Mouse (Mus musculus) right cerebral cortex, postnatal 14 days (tissue): Measurements from ENCODE around the gene Chka.

Experiments used
- DNase-seq: peaks from one replicate; pipeline ENCODE4 v3.0.0; 2022

Chka gene

DNA sequence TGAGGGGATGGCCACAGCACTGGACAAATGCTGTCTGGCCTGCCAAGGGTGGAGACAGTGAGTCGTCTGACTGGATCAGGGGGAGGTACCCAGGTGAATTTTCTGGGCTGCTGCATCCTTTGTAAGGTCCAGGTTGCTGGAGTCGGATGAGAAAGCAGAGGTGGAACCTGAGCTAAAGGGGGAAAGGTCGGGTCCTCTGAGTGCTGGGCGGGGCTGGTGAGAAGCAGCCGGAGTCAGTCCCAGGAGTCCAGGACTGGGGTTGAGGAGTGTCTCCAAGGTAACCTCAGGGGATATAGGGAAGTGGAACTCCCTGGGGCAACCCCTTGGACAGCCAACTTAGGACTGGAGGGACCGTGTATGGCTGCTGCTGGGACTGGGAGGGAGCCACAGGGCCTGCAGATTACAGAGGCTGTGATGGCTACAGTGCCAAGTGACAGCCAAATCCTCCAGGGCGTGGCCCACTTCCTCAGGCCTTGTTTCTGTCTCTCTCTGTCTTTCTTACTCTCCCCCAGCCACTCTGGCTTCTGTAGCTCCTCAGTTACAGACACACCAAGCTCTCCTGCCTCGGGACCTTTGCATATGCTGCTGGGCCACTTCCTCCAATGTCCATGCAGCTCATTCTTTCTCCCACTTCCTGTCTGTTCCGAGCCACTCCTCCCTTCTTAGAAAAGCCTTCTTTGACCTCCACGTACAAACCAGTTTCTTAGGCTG, 71.2 kb downstream of the Chka start:
- DNase-seq, result no peak

DNA sequence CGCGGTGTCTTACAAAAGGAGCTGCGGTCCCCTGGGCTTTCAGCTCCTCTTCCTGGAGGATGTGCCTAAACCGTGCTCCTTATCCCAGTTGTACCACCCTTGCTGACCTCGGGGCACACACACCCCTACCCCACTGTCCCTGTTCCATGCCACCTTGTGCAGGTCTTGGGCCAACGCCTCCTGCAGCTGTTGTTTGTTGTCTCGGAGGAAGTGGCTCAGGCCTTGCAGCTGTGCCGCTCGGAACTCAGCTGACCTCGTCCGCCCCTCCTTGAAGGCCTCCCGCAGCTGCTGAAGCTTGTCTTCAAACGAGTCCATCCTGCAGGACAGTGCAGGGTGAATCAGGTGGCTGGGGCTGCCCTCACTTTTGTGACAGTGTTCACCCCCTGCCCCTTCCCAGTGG, 72.0 kb downstream of the Chka start:
- DNase-seq, result no peak

DNA sequence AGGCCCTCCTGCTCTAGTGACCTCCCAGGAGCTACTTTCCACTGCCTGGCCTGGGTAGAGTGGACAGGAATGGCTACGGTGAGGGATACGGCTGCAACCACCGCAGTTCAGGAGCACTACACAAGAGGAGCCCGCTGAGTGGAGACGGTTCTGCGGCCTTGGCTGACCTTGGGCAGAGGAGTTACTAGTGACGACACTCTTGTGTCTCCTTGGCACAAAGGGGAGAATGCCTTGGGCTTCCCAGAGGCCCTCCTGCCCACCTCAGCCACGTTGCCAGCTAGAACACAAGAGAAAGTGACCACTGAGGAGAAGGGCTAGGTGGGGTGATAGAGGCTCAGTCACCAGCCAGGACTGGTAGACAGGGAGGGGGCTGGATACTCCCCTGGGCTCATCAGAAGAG, 72.6 kb downstream of the Chka start:
- DNase-seq, result no peak

DNA sequence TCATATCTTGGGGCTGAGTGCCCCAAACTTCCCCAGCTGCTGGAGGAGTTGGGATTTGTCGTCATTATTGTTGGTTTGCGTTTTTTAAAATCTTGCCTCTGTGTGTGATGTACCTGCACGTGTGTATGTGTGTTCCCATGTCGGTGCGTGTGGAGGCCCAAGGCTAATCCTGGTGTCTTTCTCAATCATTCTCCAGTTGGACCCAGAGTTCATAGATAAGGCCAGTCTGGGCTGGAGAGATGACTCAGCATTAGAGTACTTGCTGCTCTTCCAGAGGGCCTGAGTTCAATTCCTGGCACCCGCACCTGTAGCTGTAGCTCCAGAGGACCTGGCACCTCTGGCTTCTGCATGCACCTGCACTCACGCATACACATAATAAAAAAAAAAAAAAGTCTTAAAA, 73.3 kb downstream of the Chka start:
- no peak for DNase-seq

DNA sequence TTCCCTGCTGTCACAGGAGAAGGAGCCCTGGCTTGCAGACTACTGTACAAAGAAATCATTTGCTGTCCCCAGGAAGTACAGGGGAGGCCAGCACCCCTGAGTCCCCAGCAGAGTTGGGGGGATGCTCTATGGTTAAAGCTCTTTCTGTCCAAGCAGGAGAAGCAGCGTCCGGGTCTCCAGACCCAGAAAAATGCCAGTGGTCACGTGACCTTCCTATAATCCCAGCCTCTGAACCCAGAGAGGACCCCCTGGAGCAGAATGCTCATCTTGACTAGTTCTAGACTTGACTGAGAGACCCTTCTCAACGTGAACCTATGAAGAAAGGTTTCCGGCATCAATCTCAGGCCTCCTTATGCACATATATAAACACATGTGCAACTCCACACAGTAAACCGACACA, 74.3 kb downstream of the Chka start:
- DNase-seq, result no peak

DNA sequence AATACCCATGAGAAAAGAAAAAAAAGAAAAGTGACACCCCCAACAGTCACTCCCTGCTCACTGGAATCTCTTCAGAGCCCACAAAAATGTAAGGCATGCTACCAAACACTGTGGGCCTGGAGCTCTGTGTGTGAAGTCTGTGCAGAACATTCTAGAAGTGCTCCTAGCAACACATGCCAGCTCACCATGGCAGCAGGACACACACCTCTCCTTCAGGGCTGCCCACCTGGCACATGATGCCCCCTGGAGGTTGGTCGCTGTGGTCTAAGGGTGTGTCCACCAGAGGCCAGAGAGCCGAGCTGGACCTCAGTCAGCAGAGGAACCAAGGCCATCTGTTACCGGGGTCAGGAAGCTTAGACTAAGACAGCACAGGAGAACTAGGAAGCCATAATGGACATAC, 74.7 kb downstream of the Chka start:
- no peak for DNase-seq

DNA sequence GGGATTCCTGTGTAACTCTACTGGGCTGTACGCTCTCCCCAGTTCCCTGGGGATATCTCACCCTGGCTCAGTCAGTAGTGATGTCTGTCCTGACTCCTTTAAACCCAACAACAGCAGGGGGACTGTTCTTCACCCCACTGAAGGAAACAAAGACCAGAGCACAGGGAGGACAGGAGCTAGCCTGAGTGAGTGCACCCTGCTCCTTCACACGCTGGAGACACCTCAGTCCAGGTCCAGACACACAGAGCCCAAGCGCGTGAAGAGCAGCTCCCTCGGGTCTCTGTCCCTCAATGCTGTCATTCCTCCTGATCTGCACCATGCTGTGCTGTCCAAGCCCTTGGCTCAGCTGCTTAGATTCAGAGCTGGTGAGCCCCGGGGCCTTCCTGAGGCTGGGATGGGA, 75.1 kb downstream of the Chka start:
- no peak for DNase-seq

DNA sequence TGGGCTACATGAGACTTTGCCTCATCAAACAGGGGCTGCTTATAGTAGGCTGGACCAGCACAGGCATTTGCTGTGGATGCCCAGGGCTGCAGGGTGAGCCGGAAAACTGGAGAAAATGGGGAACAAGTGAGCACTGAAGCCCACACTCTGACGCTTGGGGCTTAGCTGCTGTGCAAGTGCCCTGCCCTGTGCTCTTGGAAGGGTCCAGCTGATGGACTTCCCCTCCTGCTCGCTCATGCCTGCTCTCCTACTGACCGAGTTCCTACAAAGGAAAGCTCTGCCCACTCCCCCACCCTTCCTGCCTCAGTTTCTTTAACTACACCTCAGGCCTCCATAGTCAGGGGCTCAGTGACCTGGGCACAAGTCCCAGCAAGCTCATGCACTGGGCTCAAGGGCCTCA, 76.4 kb downstream of the Chka start:
- no peak for DNase-seq

DNA sequence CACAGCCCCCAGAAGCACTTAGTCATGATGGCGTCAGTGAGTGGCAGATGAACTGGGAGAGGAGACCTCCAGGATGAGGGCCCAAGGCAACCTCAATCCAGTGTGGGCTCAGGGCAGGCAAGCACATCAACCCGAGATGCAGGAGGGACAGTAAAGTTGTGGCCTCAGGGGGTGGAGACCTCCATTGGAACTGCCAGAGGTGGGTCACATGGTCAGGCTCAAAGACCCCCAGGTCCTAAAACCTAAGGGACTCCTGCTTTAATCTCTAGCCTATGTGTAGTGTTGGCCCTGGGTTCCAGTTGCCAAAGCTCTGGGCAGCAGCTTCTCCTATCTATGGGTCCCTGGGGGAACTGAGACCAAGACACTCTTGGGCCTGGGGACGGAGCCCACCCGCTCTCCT, 77.2 kb downstream of the Chka start:
- DNase-seq, result no peak

DNA sequence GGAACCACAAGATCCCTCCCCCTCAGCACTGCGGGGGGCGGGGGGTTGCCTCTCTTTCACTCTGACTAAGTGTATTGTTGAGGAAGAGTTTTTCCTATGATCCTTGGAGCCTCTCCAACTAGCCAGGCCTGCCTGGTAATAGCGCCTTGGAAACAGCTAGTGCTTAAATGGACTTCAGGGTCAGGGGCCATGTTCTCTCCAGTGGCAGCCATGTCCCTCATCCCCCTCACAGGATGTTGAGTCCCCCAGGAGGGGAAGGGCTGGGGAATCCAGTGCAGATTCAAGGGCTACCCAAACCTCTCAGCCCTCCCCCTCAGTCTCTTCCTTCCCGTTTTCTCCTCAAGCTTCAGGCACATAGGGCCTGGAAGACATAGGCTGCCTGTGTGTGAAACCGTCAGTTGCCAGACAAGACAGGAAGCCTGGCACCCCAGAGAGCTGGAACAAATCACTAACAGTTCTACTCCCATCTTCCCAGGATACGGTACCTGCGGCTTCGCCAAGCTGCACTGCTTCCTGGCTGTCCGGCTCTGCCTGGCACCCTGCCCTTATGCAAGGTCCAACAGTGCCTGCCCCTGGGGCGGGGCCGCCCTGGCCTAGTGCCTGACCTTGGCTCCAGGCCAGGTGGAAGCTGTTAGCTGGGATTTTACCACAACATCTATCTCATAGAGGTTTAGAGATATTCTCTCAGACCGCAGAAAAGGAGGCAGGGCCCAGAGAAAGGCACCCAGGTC, 77.8 kb downstream of the Chka start, which contains the start of gene Aldh3b1:
Gene Aldh3b1, minus strand, starts transcription at position 598 of the 731 bp plus-strand sequence.
- DNase-seq, result peak; percentile 65

DNA sequence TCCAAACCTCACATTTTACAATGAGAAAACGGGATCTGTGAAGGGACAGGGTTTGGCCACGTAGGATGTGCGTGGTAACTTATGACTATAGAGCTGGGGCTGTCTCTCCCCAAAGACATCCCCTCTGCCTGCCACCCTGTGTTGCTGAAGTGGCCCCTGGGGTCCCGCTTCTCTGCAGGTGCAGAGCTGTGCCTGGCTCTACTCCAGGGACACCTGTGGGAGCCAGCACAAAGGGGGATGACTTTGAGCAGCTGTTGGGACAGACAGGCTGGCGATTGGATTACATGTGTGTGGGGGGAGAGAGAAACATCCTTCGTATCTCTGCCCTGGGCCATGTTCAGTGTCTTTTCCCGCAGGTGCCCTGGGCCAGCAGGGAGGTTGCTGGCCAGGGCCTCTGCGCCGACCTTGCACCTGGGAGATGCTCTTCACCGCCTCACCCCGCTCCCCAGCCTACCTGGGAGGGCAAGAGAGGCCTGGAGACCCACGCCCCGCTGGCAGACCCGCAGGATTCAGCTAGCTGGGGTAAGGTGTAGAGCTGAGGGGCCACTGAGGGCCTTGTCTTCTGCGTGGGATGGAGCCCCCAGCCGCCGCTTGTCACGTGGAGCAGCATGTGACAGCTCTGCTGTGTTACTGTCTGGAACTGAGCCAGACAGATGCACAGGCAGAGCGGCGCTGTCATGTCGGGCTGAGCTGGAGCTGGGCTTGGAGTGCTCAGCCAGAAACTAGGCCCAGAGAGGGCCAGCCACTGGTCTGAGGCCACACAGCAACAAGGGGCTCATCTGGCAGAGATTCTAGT, 78.9 kb downstream of the Chka start:
- no peak for DNase-seq

DNA sequence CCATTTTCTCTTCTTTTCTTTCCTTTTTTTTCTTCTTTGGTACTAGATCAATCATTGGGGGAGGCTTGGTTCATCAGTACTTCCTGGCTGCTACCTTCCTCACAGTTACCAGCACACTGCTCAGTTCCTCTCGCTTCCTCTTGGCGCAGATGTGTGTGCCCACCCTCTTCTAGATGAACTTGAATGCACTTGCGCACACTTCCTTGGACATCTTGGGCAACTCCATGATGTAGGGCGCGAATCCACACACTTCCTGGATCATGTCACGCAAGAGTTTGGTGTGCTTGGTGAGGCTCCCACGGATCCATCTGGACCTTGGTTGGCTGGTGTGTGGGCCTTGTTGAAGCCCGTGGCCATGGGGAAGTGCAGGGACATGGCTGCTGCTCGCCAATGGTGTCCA, 80.1 kb downstream of the Chka start:
- no peak for DNase-seq

DNA sequence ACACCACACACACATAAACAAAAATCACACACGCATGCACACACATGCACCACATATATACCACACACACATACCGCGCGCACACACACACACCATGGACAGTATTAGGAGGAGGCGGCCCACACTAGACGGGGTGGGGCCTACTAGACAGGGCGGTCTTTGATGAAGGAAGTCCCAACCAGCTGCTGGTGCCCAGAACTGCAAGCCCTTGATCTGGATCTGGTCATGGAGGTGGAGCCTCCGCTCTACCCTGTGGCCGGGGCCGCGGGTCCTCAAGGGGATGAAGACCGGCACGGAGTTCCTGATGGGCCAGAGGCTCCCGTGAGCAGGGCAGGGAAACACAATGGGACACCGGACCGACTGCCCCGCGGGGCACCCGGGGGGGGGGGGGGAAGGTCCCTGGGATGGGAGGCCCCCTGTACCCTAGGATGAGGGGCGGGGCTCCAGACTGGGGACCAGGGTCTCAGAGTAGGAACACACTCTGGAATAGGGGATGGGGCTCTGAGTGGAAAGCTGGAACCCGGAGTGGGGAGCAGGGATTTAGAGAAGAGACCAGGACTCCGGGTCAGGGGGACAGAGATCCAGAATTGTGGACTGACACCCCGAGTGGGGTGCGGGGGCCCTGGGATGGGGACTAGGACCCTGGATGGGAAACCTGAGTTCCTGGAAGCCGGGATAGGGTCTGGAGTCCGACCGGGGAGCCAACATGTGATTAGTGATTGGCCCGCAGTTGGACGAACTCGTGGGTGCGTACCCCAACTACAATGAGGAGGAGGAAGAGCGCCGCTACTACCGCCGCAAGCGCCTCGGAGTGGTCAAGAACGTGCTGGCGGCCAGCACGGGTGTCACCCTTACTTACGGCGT, 83.7 kb downstream of the Chka start, which contains the start of gene Unc93b1:
Gene Unc93b1, plus strand, starts transcription at position 155 of the 864 bp plus-strand sequence.
- DNase-seq, result no peak

DNA sequence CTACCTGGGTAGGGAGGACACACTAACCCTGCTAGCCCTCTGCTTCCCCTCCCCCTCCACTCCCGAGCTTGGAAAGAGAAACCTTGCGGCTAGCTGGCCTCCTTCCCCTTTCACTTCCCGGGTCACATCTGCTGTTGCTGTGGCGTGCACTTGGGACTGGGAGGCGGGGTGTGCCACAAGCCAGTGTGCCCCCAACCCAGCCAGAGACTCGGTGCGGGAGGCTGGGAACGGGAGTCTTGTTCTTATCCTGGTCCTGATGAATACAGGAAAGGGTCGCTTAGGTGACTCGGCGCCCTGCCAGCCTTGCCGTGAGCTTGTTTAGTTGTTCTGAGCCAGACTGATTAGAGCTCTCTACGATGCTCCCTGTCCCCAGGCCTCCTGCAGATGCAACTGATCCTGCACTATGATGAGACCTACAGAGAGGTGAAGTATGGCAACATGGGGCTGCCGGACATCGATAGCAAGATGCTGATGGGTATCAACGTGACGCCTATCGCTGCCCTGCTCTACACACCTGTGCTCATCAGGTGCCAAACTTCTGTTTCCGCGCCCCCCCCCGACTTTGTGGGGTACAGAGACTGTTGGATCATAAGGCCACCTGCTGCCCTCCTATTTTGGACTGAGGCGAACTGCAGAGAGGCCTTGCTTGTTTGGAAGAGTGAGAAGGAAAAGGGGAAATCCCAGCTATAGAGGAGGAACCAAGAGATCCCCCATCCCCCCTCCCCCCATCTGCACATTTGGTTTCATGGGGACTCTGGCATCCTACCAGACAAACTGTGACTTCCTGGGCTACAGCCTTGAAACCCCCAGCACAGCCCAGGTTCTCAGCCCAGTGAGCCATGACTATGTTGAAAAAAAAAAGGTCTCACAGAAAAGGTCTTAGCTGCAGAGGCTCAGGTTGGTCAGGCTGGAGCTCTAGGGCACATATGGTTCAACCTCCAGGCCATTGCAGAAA, 84.6 kb downstream of the Chka start:
- peak; percentile 48 for DNase-seq

DNA sequence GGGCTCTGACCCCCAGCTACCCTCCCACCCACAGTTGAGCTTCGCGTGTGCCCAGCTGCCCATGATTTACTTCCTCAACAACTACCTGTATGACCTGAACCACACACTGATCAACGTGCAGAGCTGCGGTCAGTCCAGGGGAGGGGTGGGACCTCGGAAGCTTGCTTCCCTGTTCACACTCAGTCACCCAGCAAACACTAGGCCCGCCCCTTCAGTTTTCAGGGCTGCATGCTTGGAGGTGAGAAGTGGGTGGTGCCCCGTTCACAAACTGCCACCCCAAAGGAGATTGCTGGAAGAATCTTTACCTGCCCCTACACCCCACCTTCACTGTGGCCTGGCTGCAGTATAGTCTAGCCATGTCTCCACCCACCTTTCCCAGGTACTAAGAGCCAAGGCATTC, 90.7 kb downstream of the Chka start:
- no peak for DNase-seq

DNA sequence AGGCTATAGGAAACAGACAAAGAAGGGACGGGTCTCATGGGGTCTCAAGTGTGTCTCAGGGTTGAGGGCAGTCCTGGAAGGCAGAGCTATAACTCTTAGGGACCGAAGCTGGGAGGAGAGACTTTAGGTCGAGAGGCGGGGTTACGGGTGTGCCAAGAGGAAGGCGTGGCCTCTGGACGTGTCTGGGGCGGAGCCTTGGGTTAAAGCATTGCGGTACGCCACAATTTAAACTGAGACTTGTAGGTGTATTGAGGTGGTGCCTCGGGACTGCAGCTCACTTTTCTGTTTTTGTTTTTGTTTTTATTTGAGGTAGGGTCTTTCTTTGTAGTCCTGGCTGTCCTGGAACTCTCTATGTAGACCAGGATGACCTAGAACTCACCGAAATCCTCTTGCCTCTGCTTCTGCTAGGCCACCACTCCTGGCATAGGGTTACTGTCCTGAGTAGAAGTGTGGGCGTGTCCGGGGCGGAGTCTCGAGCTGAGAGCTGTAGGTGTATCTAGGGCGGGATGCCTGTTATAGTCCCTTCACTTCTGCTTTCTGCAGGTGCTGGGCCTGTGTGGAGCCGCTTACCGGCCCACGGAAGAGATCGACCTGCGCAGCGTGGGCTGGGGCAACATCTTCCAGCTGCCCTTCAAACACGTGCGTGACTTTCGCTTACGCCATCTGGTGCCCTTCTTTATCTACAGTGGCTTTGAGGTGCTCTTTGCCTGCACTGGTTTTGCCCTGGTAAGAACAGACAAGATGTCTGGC, 91.6 kb downstream of the Chka start:
- DNase-seq, result no peak
